Mouse (Mus musculus) heart, embryonic 13.5 days (tissue): Measurements from ENCODE around the gene Tmed10. TPM values are rescaled to one million over a fixed set of nuclear protein-coding genes. Genes with fewer than 3 reads are reported as not detected.

Source experiments
- ATAC-seq: fragments of 200-750 bp; cut with Nextera tagmentation; 2 replicates; pipeline ENCODE4 v1.8.0; 2017; ENCODE audit warnings: moderate TSS enrichment; ENCODE audit not compliant: insufficient number of reproducible peaks, low FRiP score, low TSS enrichment; ENCODE audit errors: extremely low read depth
- H3K27ac ChIP-seq: fragments of 300-500 bp; sonication (generic); replicated peaks from 2 replicates; pipeline ENCODE4 v1.5.1; 2015; ENCODE audit warnings: moderate library complexity, mild to moderate bottlenecking, inconsistent platforms
- H3K27me3 ChIP-seq: fragments of 300-500 bp; sonication (generic); replicated peaks from 2 replicates; pipeline ENCODE4 v1.6.1; 2015; ENCODE audit warnings: mild to moderate bottlenecking, inconsistent platforms
- H3K36me3 ChIP-seq: fragments of 300-500 bp; sonication (generic); 2 replicates; pipeline ENCODE4 v1.6.1; 2015; ENCODE audit warnings: mild to moderate bottlenecking, inconsistent platforms
- H3K4me1 ChIP-seq: fragments of 300-500 bp; sonication (generic); 2 replicates; pipeline ENCODE4 v1.6.1; 2015; ENCODE audit warnings: inconsistent platforms
- H3K4me2 ChIP-seq: fragments of 300-500 bp; sonication (generic); 2 replicates; pipeline ENCODE4 v1.6.1; 2015; ENCODE audit warnings: inconsistent platforms, mild to moderate bottlenecking, moderate library complexity
- H3K4me3 ChIP-seq: fragments of 300-500 bp; sonication (generic); 2 replicates; pipeline ENCODE4 v1.5.1; 2015; ENCODE audit warnings: moderate library complexity, mild to moderate bottlenecking, inconsistent platforms
- H3K9ac ChIP-seq: fragments of 300-500 bp; sonication (generic); 2 replicates; pipeline ENCODE4 v1.6.1; 2015; ENCODE audit warnings: inconsistent platforms, mild to moderate bottlenecking, moderate library complexity
- H3K9me3 ChIP-seq: fragments of 300-500 bp; sonication (generic); 2 replicates; pipeline ENCODE4 v1.6.1; 2016; ENCODE audit warnings: inconsistent platforms
- WGBS: fragments of 180-500 bp; shearing (Covaris S2); methylation state at CpG from one replicate; pipeline ENCODE4 v1.1.7; 2015; ENCODE audit warnings: mixed read lengths; 5-methylcytosine and 5-hydroxymethylcytosine counted together
- polyA plus RNA-seq: library from polyadenylated mRNA; unstranded; fragments of >200 nt; fragmentation: Nextera tagmentation; extraction: Ambion mirVana; gene quantifications from 2 replicates; pipeline ENCODE4 v1.2.1, GENCODE M21; 2015

Gene Tmed10
- polyA plus RNA-seq, 1 experiment from 2014 or later, result 279 TPM

GRCm38 (mm10) chr12:85393526-85393925, 18.9 kb upstream of the Tmed10 start:
- H3K4me2 ChIP-seq, result no peak overlapping the region
- no peaks in the 10 kb centered on the region for H3K27me3 ChIP-seq
- ATAC-seq, result 0 out of 2 replicates have a peak, but pooled peaks have one; percentile 46
- peak overlapping the region; percentile 36; the same call in 1 of the 2 replicates for H3K27ac ChIP-seq
- WGBS, result 30% methylated on average over 5 of the region's 5 CpGs
- H3K9me3 ChIP-seq, result no peaks in the 10 kb centered on the region
- H3K9ac ChIP-seq, result no peak overlapping the region
- H3K4me3 ChIP-seq, result no peak overlapping the region
- H3K4me1 ChIP-seq, result peaks cover 60% of the 10 kb centered on the region
- H3K36me3 ChIP-seq, result no peaks in the 10 kb centered on the region

DNA sequence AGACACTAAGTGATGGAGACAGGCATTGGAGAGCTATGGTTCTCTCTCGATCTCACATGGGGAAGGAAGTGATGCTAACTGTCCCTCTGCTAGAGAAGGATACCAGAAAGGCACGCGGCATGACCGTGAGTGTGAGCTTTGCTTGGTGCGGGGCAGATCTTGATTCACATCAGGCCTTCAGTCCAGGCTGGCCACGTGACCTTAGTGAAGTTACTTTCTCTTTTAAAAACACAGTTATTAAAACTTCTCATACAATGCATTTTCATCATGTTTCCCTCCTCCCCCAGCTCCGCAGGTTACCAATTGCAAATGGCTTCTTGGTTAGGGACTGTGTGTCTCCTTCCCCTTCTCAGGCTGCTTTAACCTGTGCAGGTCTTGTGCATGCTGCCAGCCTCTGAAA, 16.5 kb upstream of the Tmed10 start:
- H3K4me1 ChIP-seq, result peaks cover 46% of the 10 kb centered on the region
- WGBS, result 84% methylated on average over 7 of the region's 7 CpGs
- no peak overlapping the region for H3K4me3 ChIP-seq
- no peak overlapping the region for H3K9ac ChIP-seq
- no peaks in the 10 kb centered on the region for H3K9me3 ChIP-seq
- no peak overlapping the region for H3K4me2 ChIP-seq
- H3K36me3 ChIP-seq, result no peaks in the 10 kb centered on the region
- no peaks in the 10 kb centered on the region for H3K27me3 ChIP-seq
- ATAC-seq, result no peak
- H3K27ac ChIP-seq, result no peak overlapping the region

- H3K4me3 ChIP-seq, result no peak overlapping the region
- H3K4me2 ChIP-seq, result no peak overlapping the region
- no peak overlapping the region for H3K9ac ChIP-seq
- no peak for ATAC-seq
- peaks cover 57% of the 10 kb centered on the region for H3K4me1 ChIP-seq
- no peaks in the 10 kb centered on the region for H3K36me3 ChIP-seq
- H3K27ac ChIP-seq, result peak overlapping the region; percentile 25
- WGBS, result 39% methylated on average over 15 of the region's 15 CpGs
- no peaks in the 10 kb centered on the region for H3K27me3 ChIP-seq
- H3K9me3 ChIP-seq, result no peaks in the 10 kb centered on the region
Measured at GRCm38 (mm10) chr12:85389204-85390185, 14.8 kb upstream of the Tmed10 start.

DNA sequence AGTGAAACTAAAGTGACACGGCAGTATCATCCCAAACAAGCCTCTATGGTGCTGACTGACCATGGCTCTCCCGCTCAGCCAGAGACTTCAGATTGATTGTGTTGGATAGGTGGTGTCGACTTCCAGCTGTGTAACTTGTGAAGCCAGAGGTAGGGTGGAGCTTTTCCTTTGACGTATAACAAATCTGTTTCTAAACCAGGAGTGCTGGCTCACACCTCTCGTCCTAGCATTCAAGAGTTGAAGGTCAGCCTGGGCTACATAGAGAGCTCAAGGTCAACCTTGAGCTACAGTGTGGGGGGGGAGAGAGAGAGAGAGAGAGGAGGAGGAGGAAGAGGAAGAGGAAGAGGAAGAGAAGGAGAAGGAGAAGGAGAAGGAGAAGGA, 11.3 kb upstream of the Tmed10 start:
- H3K36me3 ChIP-seq, result no peaks in the 10 kb centered on the region
- WGBS, result 33% methylated on average over 5 of the region's 5 CpGs
- H3K9me3 ChIP-seq, result no peaks in the 10 kb centered on the region
- H3K27me3 ChIP-seq, result no peaks in the 10 kb centered on the region
- no peak overlapping the region for H3K9ac ChIP-seq
- peaks cover 43% of the 10 kb centered on the region for H3K4me1 ChIP-seq
- no peak overlapping the region for H3K4me2 ChIP-seq
- 0 out of 2 replicates have a peak overlapping the region, but pooled peaks have one; percentile 34 for H3K27ac ChIP-seq
- ATAC-seq, result no peak
- H3K4me3 ChIP-seq, result no peak overlapping the region

- no peak overlapping the region for H3K4me2 ChIP-seq
- no peak for ATAC-seq
- no peak overlapping the region for H3K9ac ChIP-seq
- peaks cover 44% of the 10 kb centered on the region for H3K4me1 ChIP-seq
- no peaks in the 10 kb centered on the region for H3K36me3 ChIP-seq
- peak overlapping the region; percentile 34; the same call in 1 of the 2 replicates for H3K27ac ChIP-seq
- H3K4me3 ChIP-seq, result no peak overlapping the region
- WGBS, result 61% methylated on average over 10 of the region's 10 CpGs
- no peaks in the 10 kb centered on the region for H3K27me3 ChIP-seq
- H3K9me3 ChIP-seq, result no peaks in the 10 kb centered on the region
Measured at GRCm38 (mm10) chr12:85385329-85385994, 10.8 kb upstream of the Tmed10 start.

DNA sequence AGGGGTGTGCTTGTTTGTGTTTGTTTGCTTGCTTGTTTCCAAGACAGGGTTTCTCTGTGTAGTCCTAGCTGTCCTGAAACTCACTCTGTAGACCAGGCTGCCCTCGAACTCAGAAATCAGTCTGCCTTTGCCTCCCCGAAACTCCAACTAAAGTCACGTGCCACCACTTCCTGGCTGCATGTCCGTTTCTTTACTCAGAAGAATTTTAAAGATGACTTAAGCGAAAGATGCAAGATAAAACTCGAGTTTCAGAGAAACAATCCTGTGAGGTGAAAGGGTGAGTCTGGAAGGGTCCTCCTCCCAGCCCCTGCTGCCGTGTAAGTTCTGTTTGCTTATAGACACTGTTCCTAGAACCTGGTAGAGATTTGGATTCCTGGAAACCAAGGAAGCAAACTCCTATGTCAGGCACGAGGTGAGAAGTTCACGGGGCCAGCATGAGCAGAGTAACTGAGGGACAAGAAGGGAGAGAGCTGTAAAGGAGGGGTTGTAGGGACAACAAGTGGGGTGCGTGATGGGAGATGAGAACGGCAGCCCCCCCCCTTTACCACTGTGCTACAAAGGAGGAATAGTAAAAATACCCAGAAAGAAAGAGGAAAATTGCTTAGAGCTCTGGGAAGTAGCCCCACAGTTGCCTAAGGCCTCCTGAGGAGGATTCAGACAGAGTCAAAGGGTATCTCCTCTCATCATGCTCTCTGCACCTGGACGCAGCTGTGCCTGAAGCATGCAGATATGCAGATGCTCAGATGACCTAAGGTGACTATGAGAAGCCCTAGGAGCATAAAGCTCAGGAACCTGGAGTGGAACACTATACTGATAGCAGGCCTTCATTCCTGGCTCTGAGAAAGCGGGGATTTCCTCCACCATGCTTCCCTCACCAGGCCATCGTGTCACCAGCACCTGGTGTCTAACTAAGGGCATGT, 8.4 kb upstream of the Tmed10 start:
- Histone ChIP-seq H3K27me3 (no peaks in the 10 kb centered on the region), H3K36me3 (no peaks in the 10 kb centered on the region), H3K9ac (peak overlapping the region; percentile 48; the same call in 1 of the 2 replicates), H3K4me3 (no peak overlapping the region), H3K9me3 (no peaks in the 10 kb centered on the region), H3K4me1 (peaks cover 32% of the 10 kb centered on the region), H3K4me2 (no peak overlapping the region), H3K27ac (no peak overlapping the region)
- WGBS, result 53% methylated on average over 14 of the region's 14 CpGs
- no peak for ATAC-seq

DNA sequence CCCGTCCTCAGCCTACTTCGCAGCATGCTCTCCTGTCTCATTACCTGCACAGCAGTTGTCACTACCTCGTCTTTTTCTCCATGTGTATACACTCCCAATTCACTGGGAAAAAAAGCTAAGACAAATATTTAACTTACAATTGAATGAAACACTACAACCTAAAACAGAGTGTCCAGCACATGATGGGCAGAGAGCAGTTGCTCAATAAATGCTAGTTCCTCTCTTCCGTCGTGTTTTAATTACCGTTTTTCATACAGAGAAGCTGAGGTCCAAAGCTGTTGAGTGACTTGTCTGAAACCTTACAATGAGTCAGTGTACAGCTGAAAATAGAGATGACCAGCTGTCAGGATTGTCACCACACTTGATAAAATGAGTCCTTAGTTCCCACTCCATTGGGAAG, 6.9 kb upstream of the Tmed10 start:
- Histone ChIP-seq H3K4me3 (no peak overlapping the region), H3K4me1 (peaks cover 30% of the 10 kb centered on the region), H3K9ac (no peak overlapping the region), H3K27ac (no peak overlapping the region), H3K27me3 (no peaks in the 10 kb centered on the region), H3K4me2 (no peak overlapping the region), H3K9me3 (no peaks in the 10 kb centered on the region), H3K36me3 (no peaks in the 10 kb centered on the region)
- ATAC-seq, result no peak
- 83% methylated on average over 6 of the region's 6 CpGs for WGBS

- Histone ChIP-seq H3K4me1 (peaks cover 26% of the 10 kb centered on the region), H3K9ac (no peak overlapping the region), H3K36me3 (no peaks in the 10 kb centered on the region), H3K4me2 (no peak overlapping the region), H3K9me3 (no peaks in the 10 kb centered on the region), H3K4me3 (no peak overlapping the region), H3K27me3 (no peaks in the 10 kb centered on the region), H3K27ac (no peak overlapping the region)
- no peak for ATAC-seq
- 80% methylated on average over 7 of the region's 7 CpGs for WGBS
Measured at GRCm38 (mm10) chr12:85380942-85381341, 6.3 kb upstream of the Tmed10 start.

DNA sequence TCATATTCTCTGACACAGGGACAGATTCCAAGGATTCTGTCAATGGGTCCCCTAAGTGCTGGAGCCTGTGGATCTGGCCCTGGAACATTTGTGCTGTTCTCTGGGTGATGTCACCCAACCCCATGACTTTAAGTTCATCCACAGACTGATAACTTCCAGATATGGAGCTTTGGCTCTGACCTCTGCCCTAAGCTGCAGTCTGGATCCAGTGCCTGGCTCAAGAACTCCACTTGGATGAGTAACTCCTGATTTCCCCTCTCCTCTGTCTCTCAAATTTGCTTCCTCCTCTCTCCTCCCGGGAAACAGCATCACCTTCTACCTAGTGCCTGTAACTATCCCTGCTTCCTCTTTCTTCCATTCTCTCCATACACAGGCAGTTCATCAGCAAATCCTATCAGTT, 5.7 kb upstream of the Tmed10 start:
- Histone ChIP-seq H3K4me3 (no peak overlapping the region), H3K27me3 (no peaks in the 10 kb centered on the region), H3K4me2 (no peak overlapping the region), H3K9ac (no peak overlapping the region), H3K9me3 (no peaks in the 10 kb centered on the region), H3K36me3 (no peaks in the 10 kb centered on the region), H3K27ac (no peak overlapping the region), H3K4me1 (peaks cover 24% of the 10 kb centered on the region)
- WGBS, result 23% methylated on average over 1 of the region's 1 CpGs
- ATAC-seq, result no peak

- no peak overlapping the region for H3K9ac ChIP-seq
- no peak overlapping the region for H3K4me2 ChIP-seq
- WGBS, result 81% methylated on average over 2 of the region's 2 CpGs
- H3K27ac ChIP-seq, result no peak overlapping the region
- H3K4me3 ChIP-seq, result no peak overlapping the region
- H3K27me3 ChIP-seq, result no peaks in the 10 kb centered on the region
- ATAC-seq, result no peak
- peaks cover 26% of the 10 kb centered on the region for H3K4me1 ChIP-seq
- H3K9me3 ChIP-seq, result no peaks in the 10 kb centered on the region
- H3K36me3 ChIP-seq, result no peaks in the 10 kb centered on the region
Measured at GRCm38 (mm10) chr12:85378271-85378670, 3.6 kb upstream of the Tmed10 start.
